Mouse (Mus musculus) midbrain, embryonic 16.5 days (tissue): ENCODE results near the gene Cwc22. TPM values are rescaled to one million over a fixed set of nuclear protein-coding genes. Genes with fewer than 3 reads are reported as not detected.

Source experiments
- ATAC-seq: fragments of 200-750 bp; cut with Nextera tagmentation; 2 replicates; pipeline ENCODE4 v1.8.0; 2017; ENCODE audit warnings: moderate TSS enrichment
- H3K27ac ChIP-seq: fragments of 300-500 bp; sonication (generic); 2 replicates; pipeline ENCODE4 v1.5.1; 2014; ENCODE audit warnings: mild to moderate bottlenecking, low read length, mixed read lengths
- H3K27me3 ChIP-seq: fragments of 300-500 bp; sonication (generic); 2 replicates; pipeline ENCODE4 v1.6.1; 2014; ENCODE audit warnings: low read depth, low read length, mixed read lengths; ENCODE audit not compliant: control insufficient read depth, insufficient read depth
- H3K36me3 ChIP-seq: fragments of 300-500 bp; sonication (generic); 2 replicates; pipeline ENCODE4 v1.6.1; 2014; ENCODE audit warnings: mild to moderate bottlenecking, low read length, moderate library complexity, mixed read lengths; ENCODE audit not compliant: control insufficient read depth, insufficient read depth
- H3K4me1 ChIP-seq: fragments of 300-500 bp; sonication (generic); 2 replicates; pipeline ENCODE4 v1.6.1; 2014; ENCODE audit warnings: mild to moderate bottlenecking, low read length, mixed read lengths; ENCODE audit not compliant: control insufficient read depth, insufficient read depth
- H3K4me2 ChIP-seq: fragments of 300-500 bp; sonication (generic); 2 replicates; pipeline ENCODE4 v1.6.1; 2014; ENCODE audit warnings: mild to moderate bottlenecking, low read length, mixed read lengths
- H3K4me3 ChIP-seq: fragments of 300-500 bp; sonication (generic); 2 replicates; pipeline ENCODE4 v1.5.1; 2014; ENCODE audit warnings: low read depth, mild to moderate bottlenecking, low read length, moderate library complexity, mixed read lengths
- H3K9ac ChIP-seq: fragments of 300-500 bp; sonication (generic); 2 replicates; pipeline ENCODE4 v1.6.1; 2014; ENCODE audit warnings: low read depth, low read length, mixed read lengths
- H3K9me3 ChIP-seq: fragments of 300-500 bp; sonication (generic); replicated peaks from 2 replicates; pipeline ENCODE4 v1.6.1; 2014; ENCODE audit warnings: mild to moderate bottlenecking, low read length, mixed read lengths; ENCODE audit not compliant: control insufficient read depth, poor library complexity, severe bottlenecking
- WGBS: fragments of 180-500 bp; shearing (Covaris S2); extraction: QIAGEN DNeasy Blood & Tissue Kit; methylation state at CpG from one replicate; pipeline ENCODE4 v1.1.7; 2014; 5-methylcytosine and 5-hydroxymethylcytosine counted together
- polyA plus RNA-seq: library from polyadenylated mRNA; unstranded; fragments of >200 nt; fragmentation: Nextera tagmentation; extraction: Ambion mirVana; gene quantifications from 2 replicates; pipeline ENCODE4 v1.2.1, GENCODE M21; 2015

The Cwc22 gene
- polyA plus RNA-seq, 1 experiment from 2014 or later, result 20.6 TPM

- Histone ChIP-seq H3K9ac (no peak overlapping the region), H3K27ac (no peak overlapping the region), H3K36me3 (peaks cover 25% of the 10 kb centered on the region), H3K9me3 (no peaks in the 10 kb centered on the region), H3K4me2 (no peak overlapping the region), H3K27me3 (no peaks in the 10 kb centered on the region), H3K4me3 (no peak overlapping the region), H3K4me1 (no peaks in the 10 kb centered on the region)
- WGBS, result 95% methylated on average over 8 of the region's 8 CpGs
- ATAC-seq, result no peak
Observed at GRCm38 (mm10) chr2:77915187-77915586, 31.0 kb downstream of the Cwc22 start.

DNA sequence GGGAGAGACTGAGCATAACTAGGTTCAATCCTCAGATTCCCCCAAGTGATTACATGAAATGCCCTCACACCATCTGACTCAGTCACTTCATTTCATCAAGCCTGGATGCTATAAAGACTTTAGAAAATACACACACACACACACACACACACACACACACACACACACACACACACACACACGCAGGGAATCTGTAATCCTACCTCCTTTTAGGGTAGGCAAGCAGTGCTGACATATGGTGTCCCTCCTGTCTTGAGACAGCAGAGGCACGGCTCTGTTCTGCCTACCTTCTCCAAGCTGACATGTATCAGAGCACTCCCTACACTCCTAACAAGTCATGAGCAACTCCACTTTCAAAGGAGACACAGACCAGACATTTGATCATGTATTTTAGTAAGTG is 32.5 kb downstream of the Cwc22 start:
- no peak for ATAC-seq
- peaks cover 25% of the 10 kb centered on the region for H3K36me3 ChIP-seq

GRCm38 (mm10) chr2:77912197-77912596 is 34.0 kb downstream of the Cwc22 start:
- WGBS, result 94% methylated on average over 4 of the region's 4 CpGs
- Histone ChIP-seq H3K4me1 (no peaks in the 10 kb centered on the region), H3K36me3 (peaks cover 24% of the 10 kb centered on the region), H3K27ac (no peak overlapping the region), H3K4me2 (no peak overlapping the region), H3K9me3 (no peaks in the 10 kb centered on the region), H3K4me3 (no peak overlapping the region), H3K27me3 (no peaks in the 10 kb centered on the region), H3K9ac (no peak overlapping the region)
- no peak for ATAC-seq

More for the DNA sequence above, 32.5 kb downstream of the Cwc22 start:
- H3K9ac ChIP-seq, result no peak overlapping the region
- no peaks in the 10 kb centered on the region for H3K4me1 ChIP-seq
- H3K27me3 ChIP-seq, result no peaks in the 10 kb centered on the region
- no peak overlapping the region for H3K27ac ChIP-seq
- no peak overlapping the region for H3K4me3 ChIP-seq
- H3K9me3 ChIP-seq, result no peaks in the 10 kb centered on the region
- H3K4me2 ChIP-seq, result no peak overlapping the region
- WGBS, result 91% methylated on average over 2 of the region's 2 CpGs

GRCm38 (mm10) chr2:77911452-77911851 is 34.7 kb downstream of the Cwc22 start:
- no peaks in the 10 kb centered on the region for H3K4me1 ChIP-seq
- H3K27me3 ChIP-seq, result no peaks in the 10 kb centered on the region
- no peak overlapping the region for H3K4me2 ChIP-seq
- peaks cover 18% of the 10 kb centered on the region for H3K36me3 ChIP-seq
- H3K9ac ChIP-seq, result no peak overlapping the region
- H3K27ac ChIP-seq, result no peak overlapping the region
- H3K4me3 ChIP-seq, result no peak overlapping the region
- ATAC-seq, result no peak
- WGBS, result 84% methylated on average over 2 of the region's 2 CpGs
- no peaks in the 10 kb centered on the region for H3K9me3 ChIP-seq

DNA sequence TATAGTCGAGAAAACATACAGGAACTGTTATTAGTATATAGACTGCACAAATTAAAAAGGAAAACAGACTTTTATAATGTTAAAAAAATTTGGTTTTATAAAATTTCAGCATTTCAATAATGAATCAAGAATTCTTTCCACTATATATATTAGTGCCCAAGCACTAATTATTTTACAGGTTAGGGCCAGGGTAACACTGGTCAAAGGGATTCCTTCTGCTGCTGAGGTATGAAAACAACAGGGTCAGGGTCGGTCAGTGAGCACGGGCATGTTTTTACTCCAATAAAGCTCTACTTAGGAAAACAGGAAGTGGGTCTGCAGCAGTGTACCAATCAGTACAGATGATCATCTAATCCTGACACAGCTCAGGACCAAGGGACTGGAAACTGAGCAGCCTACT is 36.0 kb downstream of the Cwc22 start:
- H3K36me3 ChIP-seq, result peaks cover 20% of the 10 kb centered on the region
- no peaks in the 10 kb centered on the region for H3K4me1 ChIP-seq
- H3K27me3 ChIP-seq, result no peaks in the 10 kb centered on the region
- WGBS, result 84% methylated on average over 3 of the region's 3 CpGs
- no peak overlapping the region for H3K9ac ChIP-seq
- no peaks in the 10 kb centered on the region for H3K9me3 ChIP-seq
- no peak overlapping the region for H3K4me3 ChIP-seq
- ATAC-seq, result no peak
- H3K27ac ChIP-seq, result no peak overlapping the region
- H3K4me2 ChIP-seq, result no peak overlapping the region

DNA sequence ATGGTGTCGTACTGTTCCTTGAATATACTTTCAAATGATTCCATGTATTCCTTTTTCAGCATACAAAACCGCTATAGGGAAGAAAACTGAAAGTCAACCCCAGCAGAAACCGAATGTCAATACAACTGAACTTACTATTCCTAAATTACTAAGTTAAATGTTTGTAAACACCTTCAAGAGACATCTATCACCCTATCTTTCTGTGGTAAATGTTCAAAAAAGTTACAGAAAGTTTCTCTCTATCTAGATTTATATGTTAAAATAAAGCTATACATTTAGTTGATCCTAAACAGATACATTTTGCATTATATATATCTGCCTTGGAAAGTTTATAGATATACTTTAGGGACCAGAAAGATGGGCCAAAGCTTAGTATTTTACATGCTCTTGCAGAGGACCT is 39.0 kb downstream of the Cwc22 start:
- H3K27ac ChIP-seq, result no peak overlapping the region
- no peak overlapping the region for H3K9ac ChIP-seq
- no peaks in the 10 kb centered on the region for H3K27me3 ChIP-seq
- H3K4me2 ChIP-seq, result no peak overlapping the region
- peaks cover 16% of the 10 kb centered on the region for H3K36me3 ChIP-seq
- H3K9me3 ChIP-seq, result no peaks in the 10 kb centered on the region
- ATAC-seq, result no peak
- H3K4me3 ChIP-seq, result no peak overlapping the region
- no peaks in the 10 kb centered on the region for H3K4me1 ChIP-seq
- 95% methylated on average over 3 of the region's 3 CpGs for WGBS

GRCm38 (mm10) chr2:77905023-77905422 is 41.2 kb downstream of the Cwc22 start:
- Histone ChIP-seq H3K9ac (no peak overlapping the region), H3K4me2 (no peak overlapping the region), H3K36me3 (peaks cover 13% of the 10 kb centered on the region), H3K4me1 (no peaks in the 10 kb centered on the region), H3K27me3 (no peaks in the 10 kb centered on the region), H3K4me3 (no peak overlapping the region), H3K27ac (no peak overlapping the region), H3K9me3 (no peaks in the 10 kb centered on the region)
- 93% methylated on average over 7 of the region's 7 CpGs for WGBS
- no peak for ATAC-seq

GRCm38 (mm10) chr2:77904495-77904894 is 41.7 kb downstream of the Cwc22 start:
- no peak overlapping the region for H3K4me2 ChIP-seq
- no peak overlapping the region for H3K27ac ChIP-seq
- WGBS, result 96% methylated on average over 10 of the region's 10 CpGs
- H3K9me3 ChIP-seq, result no peaks in the 10 kb centered on the region
- no peaks in the 10 kb centered on the region for H3K4me1 ChIP-seq
- H3K36me3 ChIP-seq, result peaks cover 16% of the 10 kb centered on the region
- ATAC-seq, result no peak
- no peak overlapping the region for H3K4me3 ChIP-seq
- no peaks in the 10 kb centered on the region for H3K27me3 ChIP-seq
- no peak overlapping the region for H3K9ac ChIP-seq

- no peak overlapping the region for H3K4me3 ChIP-seq
- ATAC-seq, result no peak
- no peak overlapping the region for H3K9ac ChIP-seq
- no peaks in the 10 kb centered on the region for H3K27me3 ChIP-seq
- 98% methylated on average over 9 of the region's 9 CpGs for WGBS
- no peaks in the 10 kb centered on the region for H3K9me3 ChIP-seq
- H3K27ac ChIP-seq, result no peak overlapping the region
- no peaks in the 10 kb centered on the region for H3K4me1 ChIP-seq
- peaks cover 16% of the 10 kb centered on the region for H3K36me3 ChIP-seq
- no peak overlapping the region for H3K4me2 ChIP-seq
Observed at GRCm38 (mm10) chr2:77903979-77904378, 42.2 kb downstream of the Cwc22 start.

- Histone ChIP-seq H3K9me3 (no peaks in the 10 kb centered on the region), H3K27me3 (no peaks in the 10 kb centered on the region), H3K4me1 (no peaks in the 10 kb centered on the region), H3K9ac (no peak overlapping the region), H3K4me3 (no peak overlapping the region), H3K36me3 (peaks cover 16% of the 10 kb centered on the region), H3K4me2 (no peak overlapping the region), H3K27ac (no peak overlapping the region)
- no peak for ATAC-seq
- 99% methylated on average over 3 of the region's 3 CpGs for WGBS
Observed at GRCm38 (mm10) chr2:77903098-77903497, 43.1 kb downstream of the Cwc22 start.
